Mouse (Mus musculus) liver, postnatal 0 days (tissue): ENCODE measurements around the gene Ankrd13d.

ENCODE experiments used
- CTCF ChIP-seq: sonication (generic); IDR thresholded peaks from 2 replicates; pipeline ENCODE4 v1.5.1; 2016; ENCODE audit warnings: antibody characterized with exemption, low read depth
- EP300 ChIP-seq: IDR thresholded peaks from 2 replicates; pipeline ENCODE4 v1.6.1; 2016; ENCODE audit warnings: antibody characterized with exemption, low read depth, mild to moderate bottlenecking

DNA sequence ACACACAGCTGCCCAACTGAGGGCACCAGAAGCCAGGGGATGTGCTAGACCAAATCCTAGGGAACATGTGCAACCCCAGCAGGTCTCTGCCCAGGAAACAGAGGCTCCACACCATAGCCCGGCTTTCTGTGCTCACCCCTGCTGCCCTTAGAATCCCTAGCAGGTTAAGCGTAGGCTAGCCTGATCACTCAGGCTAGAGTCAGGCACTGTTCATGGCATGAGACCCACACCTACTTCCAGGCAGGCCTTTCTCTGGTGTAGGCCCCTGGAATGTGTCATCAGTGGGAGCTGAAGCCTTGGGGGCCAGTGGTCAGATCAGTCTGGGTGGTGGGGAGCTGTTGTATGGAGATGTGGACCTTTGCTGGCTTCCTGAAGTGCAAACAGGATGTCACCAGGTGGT, 13.7 kb upstream of the Ankrd13d start:
- TF ChIP-seq CTCF = no peak
- TF ChIP-seq EP300 = no peak
